Mouse (Mus musculus) heart, adult 2 months (tissue): ENCODE measurements around the gene Capn5. TPM values are rescaled to one million over a fixed set of nuclear protein-coding genes. Genes with fewer than 3 reads are reported as not detected.
A peak's percentile ranks its signal among the peaks of the same experiment; 100 is the strongest.

ENCODE experiments used
- DNase-seq, 2 experiments: peaks; one replicate each; pipeline ENCODE4 v3.0.0; 2021
- H3K27ac ChIP-seq: fragments of 200-600 bp; 2 replicates; pipeline ENCODE4 v1.8.1; 2022
- H3K27me3 ChIP-seq: fragments of 200-500 bp; 2 replicates; pipeline ENCODE4 v1.6.1; 2012; ENCODE audit warnings: mild to moderate bottlenecking, low read length, inconsistent platforms, mixed read lengths; ENCODE audit not compliant: control insufficient read depth, insufficient read depth
- H3K36me3 ChIP-seq: fragments of 200-500 bp; 2 replicates; pipeline ENCODE4 v1.6.1; 2012; ENCODE audit warnings: low read length, inconsistent platforms; ENCODE audit not compliant: control insufficient read depth, insufficient read depth
- H3K4me1 ChIP-seq: fragments of 200-500 bp; 2 replicates; pipeline ENCODE4 v1.6.1; 2011; ENCODE audit warnings: low read length; ENCODE audit not compliant: control insufficient read depth, insufficient read depth
- H3K4me3 ChIP-seq: fragments of 200-600 bp; 2 replicates; pipeline ENCODE4 v1.8.1; 2022
- H3K79me2 ChIP-seq: fragments of 200-500 bp; replicated peaks from 2 replicates; pipeline ENCODE4 v1.6.1; 2012; ENCODE audit warnings: mild to moderate bottlenecking, inconsistent platforms, low read length, moderate library complexity, mixed read lengths; ENCODE audit not compliant: control insufficient read depth, insufficient read depth
- H3K9ac ChIP-seq: fragments of 200-500 bp; 2 replicates; pipeline ENCODE4 v1.6.1; 2012; ENCODE audit warnings: low read depth, mild to moderate bottlenecking, control low read depth, inconsistent platforms, low read length, mixed read lengths
- CTCF ChIP-seq: fragments of 200-600 bp; IDR thresholded peaks from 2 replicates; pipeline ENCODE4 v1.8.1; 2022; ENCODE audit warnings: antibody characterized with exemption, mild to moderate bottlenecking, moderate library complexity
- EP300 ChIP-seq: fragments of 200-500 bp; IDR thresholded peaks from 2 replicates; pipeline ENCODE4 v1.6.1; 2011; ENCODE audit warnings: low read depth, low read length, control low read depth; ENCODE audit not compliant: insufficient read depth
- POLR2A ChIP-seq: fragments of 200-500 bp; IDR thresholded peaks from 2 replicates; pipeline ENCODE4 v1.6.1; 2011; ENCODE audit warnings: mild to moderate bottlenecking, low read depth, low read length, control low read depth; ENCODE audit not compliant: insufficient read depth
- WGBS: fragments of 180-500 bp; shearing (Covaris S2); methylation state at CpG from one replicate; pipeline ENCODE4 v1.1.7; 2018; 5-methylcytosine and 5-hydroxymethylcytosine counted together
- intact Hi-C: fragments of 180-260 bp; cut with DNase I; formaldehyde crosslinking; loops from one replicate; pipeline ENCODE4 v1.15.1; 2025
- polyA plus RNA-seq: library from polyadenylated mRNA; depleted of rRNA; stranded (reverse); fragments of >200 nt; gene quantifications from 2 replicates; pipeline ENCODE4 v1.2.3, GENCODE M21; 2012
- total RNA-seq, 2 experiments: library from RNA; stranded (reverse); gene quantifications; 2 replicates each; pipeline ENCODE4 v1.2.3; 2021

Gene Capn5
- total and polyA plus RNA-seq, 3 experiments = 1.8 to 3.7 (median 2.4) TPM

DNA sequence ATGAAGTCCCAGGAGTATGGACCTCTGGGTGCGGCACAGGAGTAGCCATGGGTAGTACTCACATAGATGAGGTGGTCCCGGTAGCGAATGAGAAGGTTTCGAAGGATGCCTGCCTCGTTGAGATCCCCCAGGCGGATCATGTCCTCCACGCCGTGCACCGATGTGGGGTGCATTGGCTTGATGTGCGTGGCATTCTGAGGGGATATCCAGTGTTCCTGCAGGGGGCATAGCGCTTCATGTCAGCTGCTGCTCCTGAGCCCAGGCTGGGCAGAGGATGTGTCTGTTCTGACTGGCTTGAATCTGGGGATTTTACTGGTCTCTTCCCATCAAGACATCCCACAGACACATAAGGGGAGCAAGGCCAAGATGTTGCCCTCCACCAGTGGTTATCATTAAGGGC, 75.6 kb downstream of the Capn5 start:
- H3K4me1 ChIP-seq = peaks cover 32% of the 10 kb centered on the region
- no peak overlapping the region for H3K27ac ChIP-seq
- no peaks in the 10 kb centered on the region for H3K27me3 ChIP-seq
- H3K4me3 ChIP-seq = no peak overlapping the region
- intact Hi-C loops = loop anchor here (5.0 kb wide), 1 partner anchor 355 kb away; no protein-coding TSS in a partner anchor
- 98% methylated on average over 11 of the region's 11 CpGs for WGBS
- H3K79me2 ChIP-seq = no peaks in the 10 kb centered on the region
- TF ChIP-seq POLR2A (no peak), CTCF (no peak), EP300 (no peak)
- no peak for DNase-seq
- peak overlapping the region; percentile 65 for H3K9ac ChIP-seq
- H3K36me3 ChIP-seq = no peaks in the 10 kb centered on the region

DNA sequence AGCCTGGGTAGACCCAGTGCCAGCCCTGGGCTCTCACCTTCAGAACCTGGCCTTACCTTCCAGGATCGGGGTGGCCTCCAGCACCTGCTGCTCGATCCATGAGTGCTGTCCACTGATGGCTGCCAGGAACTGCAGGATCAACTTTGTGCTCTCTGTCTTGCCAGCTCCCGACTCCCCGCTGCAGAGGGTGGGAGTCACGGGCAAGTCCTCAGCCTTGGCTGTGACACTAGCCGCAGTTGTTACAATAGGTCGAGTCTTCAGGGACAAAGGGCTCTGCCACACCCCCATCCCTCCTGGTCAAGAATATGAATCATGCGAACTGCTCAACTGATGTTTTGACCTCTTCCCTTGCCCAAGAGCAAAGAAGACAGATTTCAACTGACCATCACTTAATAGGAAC, 80.5 kb downstream of the Capn5 start:
- Histone ChIP-seq H3K4me3 (no peak overlapping the region), H3K4me1 (no peaks in the 10 kb centered on the region), H3K79me2 (no peaks in the 10 kb centered on the region), H3K9ac (no peak overlapping the region), H3K27me3 (no peaks in the 10 kb centered on the region), H3K27ac (no peak overlapping the region), H3K36me3 (no peaks in the 10 kb centered on the region)
- intact Hi-C loops = no loop called here
- no peak for DNase-seq
- TF ChIP-seq POLR2A (no peak), EP300 (no peak), CTCF (no peak)
- WGBS = 90% methylated on average over 8 of the region's 8 CpGs

DNA sequence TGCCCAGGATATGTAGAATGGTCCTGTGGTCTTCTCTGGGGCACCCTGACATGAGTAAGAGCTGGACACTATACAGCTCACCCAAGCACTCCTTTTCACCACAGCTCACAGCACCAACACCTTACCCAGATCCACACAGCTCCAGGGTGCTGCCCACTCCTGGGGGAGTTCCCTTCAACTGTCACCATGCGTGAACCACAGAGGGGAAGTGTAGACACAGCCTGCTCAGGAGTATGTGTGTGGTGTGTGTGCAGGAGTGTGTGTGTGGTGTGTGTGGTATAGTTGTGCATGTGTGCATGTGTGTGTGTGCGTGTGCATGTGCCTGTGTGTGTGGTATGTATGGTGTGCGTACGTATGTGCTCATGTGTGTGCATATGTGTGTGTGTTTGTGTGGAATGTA, 82.2 kb downstream of the Capn5 start:
- WGBS = 97% methylated on average over 4 of the region's 4 CpGs
- no peaks in the 10 kb centered on the region for H3K79me2 ChIP-seq
- H3K9ac ChIP-seq = no peak overlapping the region
- no peaks in the 10 kb centered on the region for H3K4me1 ChIP-seq
- H3K27me3 ChIP-seq = no peaks in the 10 kb centered on the region
- no peaks in the 10 kb centered on the region for H3K36me3 ChIP-seq
- no peak for DNase-seq
- intact Hi-C loops = no loop called here
- no peak overlapping the region for H3K27ac ChIP-seq
- H3K4me3 ChIP-seq = no peak overlapping the region
- TF ChIP-seq CTCF (no peak), EP300 (no peak), POLR2A (no peak)

DNA sequence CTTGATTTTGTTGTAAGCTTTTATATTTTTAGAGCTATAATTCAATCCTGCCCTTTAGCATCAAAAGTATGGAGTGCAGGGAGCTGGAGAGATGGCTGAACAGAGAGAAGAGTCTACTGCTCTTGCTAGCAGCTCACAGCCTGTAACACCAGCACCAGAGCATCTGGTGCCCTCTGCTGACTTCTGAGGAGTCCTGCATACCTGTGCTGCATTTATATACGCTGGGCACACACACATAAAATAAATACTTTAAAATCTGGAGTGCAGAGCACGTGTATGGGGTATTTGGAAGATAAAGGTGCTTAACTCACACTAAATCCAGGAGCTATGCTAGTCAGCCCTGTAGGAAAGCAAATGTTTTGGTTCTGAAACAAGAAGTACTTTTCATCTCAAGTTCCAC, 91.7 kb downstream of the Capn5 start:
- Histone ChIP-seq H3K4me3 (no peak overlapping the region), H3K27me3 (no peaks in the 10 kb centered on the region), H3K9ac (no peak overlapping the region), H3K79me2 (no peaks in the 10 kb centered on the region), H3K27ac (no peak overlapping the region), H3K4me1 (peaks cover 6% of the 10 kb centered on the region), H3K36me3 (no peaks in the 10 kb centered on the region)
- TF ChIP-seq POLR2A = no peak
- peak; percentile 78 for TF ChIP-seq CTCF
- no peak for DNase-seq
- 51% methylated on average over 2 of the region's 2 CpGs for WGBS
- intact Hi-C loops = loop anchor here (2.0 to 5.0 kb wide), 2 partner anchors 16 to 339 kb away; no protein-coding TSS in a partner anchor

DNA sequence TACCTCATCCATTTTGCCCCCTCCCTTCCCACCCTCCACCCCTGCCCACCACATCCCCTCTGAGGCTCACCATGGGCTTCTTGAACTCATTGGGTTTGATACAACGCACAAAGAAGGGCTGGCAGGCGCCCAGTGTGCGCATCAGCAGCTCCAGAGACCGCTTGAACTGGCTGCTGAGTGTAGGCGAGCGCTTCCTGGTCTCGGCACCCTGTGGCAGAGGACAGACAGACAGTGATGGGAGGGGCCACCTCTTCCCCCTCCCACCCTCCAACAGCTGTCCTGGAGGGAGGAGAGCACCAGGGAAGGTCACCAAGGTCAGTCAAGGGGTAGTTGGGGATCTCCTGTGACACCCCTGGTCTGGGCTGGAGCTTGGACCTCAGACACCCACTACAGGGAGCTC, 92.8 kb downstream of the Capn5 start:
- H3K4me1 ChIP-seq = peaks cover 6% of the 10 kb centered on the region
- intact Hi-C loops = loop anchor here (5.0 kb wide), 1 partner anchor 338 kb away; no protein-coding TSS in a partner anchor
- no peak overlapping the region; the same call in 1 of the 2 replicates for H3K27ac ChIP-seq
- H3K9ac ChIP-seq = no peak overlapping the region
- no peaks in the 10 kb centered on the region for H3K36me3 ChIP-seq
- no peaks in the 10 kb centered on the region for H3K79me2 ChIP-seq
- 0 out of 2 replicates have a peak, but pooled peaks have one; percentile 20 for TF ChIP-seq POLR2A
- TF ChIP-seq CTCF = no peak
- no peak overlapping the region for H3K4me3 ChIP-seq
- WGBS = 48% methylated on average over 7 of the region's 7 CpGs
- peak; percentile 29 to 40 for DNase-seq
- H3K27me3 ChIP-seq = no peaks in the 10 kb centered on the region

DNA sequence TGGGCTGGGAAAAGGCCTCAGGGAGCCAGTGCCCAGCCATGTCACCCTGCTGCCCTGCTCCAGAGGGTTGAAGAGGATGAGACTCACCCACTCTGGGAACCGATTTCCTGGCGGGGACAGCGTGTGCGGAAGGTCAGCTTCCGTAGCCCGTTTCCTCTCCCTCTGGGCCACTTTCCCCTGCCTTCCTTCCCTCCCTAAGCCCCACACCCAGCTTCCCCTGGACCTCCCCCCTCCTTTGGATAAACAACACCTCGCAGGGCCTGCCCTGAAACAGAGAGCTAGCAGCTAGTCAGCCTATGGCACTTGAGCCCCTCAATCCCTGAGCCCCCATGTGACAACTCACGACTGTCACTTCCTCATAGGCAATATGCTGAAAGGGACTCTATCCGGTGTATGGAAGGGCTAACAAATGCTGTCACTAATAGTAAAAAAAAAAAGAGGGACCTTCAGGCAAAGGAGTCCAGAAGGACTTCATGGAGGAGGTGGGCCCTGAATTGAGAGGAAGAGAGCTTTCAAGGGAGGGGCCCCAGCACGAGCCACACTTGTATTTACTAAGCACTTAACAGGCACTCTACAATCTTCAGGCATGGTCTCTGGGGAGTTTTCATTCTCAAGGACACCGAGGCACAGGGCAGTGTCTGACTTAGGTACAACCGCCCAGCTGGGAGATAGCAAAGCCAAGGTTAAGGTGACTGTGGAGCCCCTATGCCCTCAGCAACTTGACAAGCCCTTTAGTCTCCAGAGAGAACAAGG, 93.4 kb downstream of the Capn5 start:
- Histone ChIP-seq H3K4me1 (peaks cover 6% of the 10 kb centered on the region), H3K4me3 (no peak overlapping the region), H3K9ac (peak overlapping the region; percentile 22), H3K27me3 (no peaks in the 10 kb centered on the region), H3K79me2 (no peaks in the 10 kb centered on the region), H3K27ac (peak overlapping the region; percentile 42), H3K36me3 (no peaks in the 10 kb centered on the region)
- TF ChIP-seq CTCF = no peak
- no peak for TF ChIP-seq POLR2A
- TF ChIP-seq EP300 = no peak
- WGBS = 32% methylated on average over 12 of the region's 12 CpGs
- DNase-seq = peak; percentile 44 to 45
- intact Hi-C loops = loop anchor here (5.0 kb wide), 1 partner anchor 337 kb away; no protein-coding TSS in a partner anchor
